Mouse (Mus musculus): ENCODE measurements around the gene Mvb12a. TPM values are rescaled to one million over a fixed set of nuclear protein-coding genes. Genes with fewer than 3 reads are reported as not detected.

The Mvb12a gene
- polyA plus RNA-seq, 1 experiment: 55.1 TPM

DNA sequence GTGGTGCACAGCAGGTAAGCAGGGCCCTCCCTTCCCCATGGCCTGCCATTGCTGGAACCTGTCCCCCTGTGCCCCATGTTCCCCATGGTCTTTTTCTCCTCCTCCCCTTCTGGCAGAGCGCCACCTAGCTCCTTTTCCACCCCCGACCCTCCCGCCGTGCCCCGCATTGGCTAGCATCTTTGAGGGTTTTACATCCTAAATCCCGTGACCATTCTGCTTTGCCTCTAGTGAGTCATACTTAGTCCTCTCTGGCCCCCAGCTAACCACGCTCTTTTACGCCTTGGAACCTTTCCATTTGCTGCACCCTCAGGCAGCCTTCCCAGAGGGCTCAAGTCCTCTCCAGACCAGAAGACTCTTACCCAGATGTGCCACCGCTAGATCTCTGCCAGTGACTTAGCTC is 37.5 kb downstream of the Mvb12a start:
- TF ChIP-seq CTCF (IDR thresholded peaks at IDR 0.05; ENCODE audit: control insufficient read depth, insufficient read depth, insufficient replicate concordance, low read depth, low read length) (no peak), POLR2A (IDR thresholded peaks at IDR 0.05; ENCODE audit: control insufficient read depth, low read depth, low read length) (no peak)

GRCm38 (mm10) chr8:71586891-71587290 is 44.2 kb downstream of the Mvb12a start:
- Histone ChIP-seq H3K36me3 (ENCODE audit: control insufficient read depth, insufficient read depth, low read length) (no peaks in the 10 kb centered on the region; the same call in 1 of the 2 replicates), H3K4me1 (ENCODE audit: control insufficient read depth, insufficient read depth, low read length) (peaks cover 7% of the 10 kb centered on the region), H3K27me3 (ENCODE audit: control insufficient read depth, insufficient read depth, low read length) (no peaks in the 10 kb centered on the region), H3K4me3 (ENCODE audit: control insufficient read depth, low read depth, low read length) (no peak overlapping the region), H3K27ac (ENCODE audit: control insufficient read depth, insufficient read depth, low read depth, low read length) (no peak overlapping the region)
- TF ChIP-seq POLR2A (IDR thresholded peaks at IDR 0.05; ENCODE audit: control insufficient read depth, low read depth, low read length) (no peak), CTCF (IDR thresholded peaks at IDR 0.05; ENCODE audit: control insufficient read depth, insufficient read depth, insufficient replicate concordance, low read depth, low read length) (peak; percentile 49; the same call in 1 of the 2 replicates)

More for the DNA sequence above, 37.5 kb downstream of the Mvb12a start:
- Histone ChIP-seq H3K27ac (ENCODE audit: control insufficient read depth, insufficient read depth, low read depth, low read length) (no peak overlapping the region), H3K36me3 (ENCODE audit: control insufficient read depth, insufficient read depth, low read length) (no peaks in the 10 kb centered on the region; the same call in 1 of the 2 replicates), H3K27me3 (ENCODE audit: control insufficient read depth, insufficient read depth, low read length) (no peaks in the 10 kb centered on the region), H3K4me3 (ENCODE audit: control insufficient read depth, low read depth, low read length) (peak overlapping the region; percentile 64), H3K4me1 (ENCODE audit: control insufficient read depth, insufficient read depth, low read length) (peaks cover 4% of the 10 kb centered on the region)

DNA sequence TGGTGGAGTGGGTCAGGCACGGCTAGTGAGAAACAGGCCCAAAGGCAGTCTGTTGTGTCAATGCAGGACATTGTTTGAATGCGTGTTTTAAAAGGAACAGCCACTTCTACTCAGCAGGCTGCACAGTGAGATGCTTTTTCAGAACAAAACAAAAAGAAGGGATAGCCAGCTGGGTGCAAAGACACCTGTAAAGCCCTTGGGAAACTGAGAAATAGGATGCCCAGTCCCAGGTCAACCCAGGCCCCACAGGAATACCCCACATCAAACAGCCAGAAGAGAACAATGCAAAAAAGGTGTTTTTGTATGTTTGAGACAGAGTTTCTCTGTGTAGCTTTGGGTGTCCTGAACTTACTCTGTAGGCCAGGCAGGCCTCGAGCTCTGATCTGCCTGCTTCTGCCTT is 46.0 kb downstream of the Mvb12a start:
- no peaks in the 10 kb centered on the region; the same call in 1 of the 2 replicates for H3K36me3 ChIP-seq (ENCODE audit: control insufficient read depth, insufficient read depth, low read length)
- H3K4me1 ChIP-seq (ENCODE audit: control insufficient read depth, insufficient read depth, low read length): peaks cover 10% of the 10 kb centered on the region
- TF ChIP-seq CTCF (IDR thresholded peaks at IDR 0.05; ENCODE audit: control insufficient read depth, insufficient read depth, insufficient replicate concordance, low read depth, low read length): no peak
- TF ChIP-seq POLR2A (IDR thresholded peaks at IDR 0.05; ENCODE audit: control insufficient read depth, low read depth, low read length): no peak
- H3K27ac ChIP-seq (ENCODE audit: control insufficient read depth, insufficient read depth, low read depth, low read length): no peak overlapping the region
- H3K27me3 ChIP-seq (ENCODE audit: control insufficient read depth, insufficient read depth, low read length): no peaks in the 10 kb centered on the region
- H3K4me3 ChIP-seq (ENCODE audit: control insufficient read depth, low read depth, low read length): no peak overlapping the region

GRCm38 (mm10) chr8:71591017-71591416 is 48.3 kb downstream of the Mvb12a start:
- Histone ChIP-seq H3K4me1 (ENCODE audit: control insufficient read depth, insufficient read depth, low read length) (peaks cover 13% of the 10 kb centered on the region), H3K4me3 (ENCODE audit: control insufficient read depth, low read depth, low read length) (peak overlapping the region; percentile 83; the same call in 1 of the 2 replicates), H3K27me3 (ENCODE audit: control insufficient read depth, insufficient read depth, low read length) (no peaks in the 10 kb centered on the region), H3K27ac (ENCODE audit: control insufficient read depth, insufficient read depth, low read depth, low read length) (no peak overlapping the region), H3K36me3 (ENCODE audit: control insufficient read depth, insufficient read depth, low read length) (no peaks in the 10 kb centered on the region)
- no peak for TF ChIP-seq POLR2A (IDR thresholded peaks at IDR 0.05; ENCODE audit: control insufficient read depth, low read depth, low read length)
- TF ChIP-seq CTCF (IDR thresholded peaks at IDR 0.05; ENCODE audit: control insufficient read depth, insufficient read depth, insufficient replicate concordance, low read depth, low read length): no peak

- Histone ChIP-seq H3K27me3 (ENCODE audit: control insufficient read depth, insufficient read depth, low read length) (no peaks in the 10 kb centered on the region), H3K36me3 (ENCODE audit: control insufficient read depth, insufficient read depth, low read length) (no peaks in the 10 kb centered on the region), H3K4me3 (ENCODE audit: control insufficient read depth, low read depth, low read length) (peak within 1 kb of the TSS; percentile 83), H3K27ac (ENCODE audit: control insufficient read depth, insufficient read depth, low read depth, low read length) (peak within 1 kb of the TSS; percentile 76), H3K4me1 (ENCODE audit: control insufficient read depth, insufficient read depth, low read length) (peaks cover 13% of the 10 kb centered on the region)
- no peak for TF ChIP-seq CTCF (IDR thresholded peaks at IDR 0.05; ENCODE audit: control insufficient read depth, insufficient read depth, insufficient replicate concordance, low read depth, low read length)
- peak; percentile 86 for TF ChIP-seq POLR2A (IDR thresholded peaks at IDR 0.05; ENCODE audit: control insufficient read depth, low read depth, low read length)
Measured at GRCm38 (mm10) chr8:71591471-71592373, 49.0 kb downstream of the Mvb12a start, which contains the start of gene Pgls. TSS of gene Pgls (plus strand) at chr8:71592176.

DNA sequence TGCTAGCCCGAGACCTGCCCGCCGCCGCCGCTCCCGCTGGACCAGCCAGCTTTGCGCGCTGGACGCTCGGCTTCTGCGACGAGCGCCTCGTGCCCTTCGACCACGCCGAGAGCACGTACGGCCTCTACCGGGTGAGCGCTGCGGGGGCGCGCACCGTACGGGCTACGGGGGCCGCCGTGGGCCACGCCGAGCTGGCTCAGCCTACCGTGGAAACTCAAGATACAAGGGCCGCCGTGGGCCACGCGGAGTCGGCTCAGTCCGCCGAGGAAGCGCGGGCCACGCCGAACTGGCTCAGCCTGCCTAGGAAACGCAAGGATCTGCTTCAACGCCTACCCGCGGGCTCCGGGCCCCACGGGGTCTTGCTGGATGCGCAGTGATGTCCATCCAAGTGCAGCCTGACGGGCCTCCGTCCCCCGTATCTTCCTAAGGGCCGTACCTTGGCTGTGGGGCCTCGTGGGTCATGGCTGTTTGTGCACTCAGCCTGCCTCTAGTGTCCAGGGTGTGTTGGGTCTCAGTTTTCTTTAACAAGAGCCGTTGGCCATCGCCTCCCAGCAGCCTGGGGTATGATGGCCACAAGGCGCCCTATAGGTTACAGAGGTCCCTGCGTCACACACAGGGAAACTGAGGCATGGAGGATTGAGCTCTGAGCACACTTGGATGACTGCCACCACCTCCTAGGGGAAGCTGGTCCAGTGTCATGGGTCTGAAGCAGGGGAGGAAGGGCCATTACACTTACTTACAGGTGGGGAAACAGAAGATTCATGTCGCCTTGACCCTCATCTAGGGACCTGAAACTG is 49.9 kb downstream of the Mvb12a start:
- no peaks in the 10 kb centered on the region for H3K27me3 ChIP-seq (ENCODE audit: control insufficient read depth, insufficient read depth, low read length)
- peak overlapping the region; percentile 83 for H3K4me3 ChIP-seq (ENCODE audit: control insufficient read depth, low read depth, low read length)
- peak overlapping the region; percentile 76 for H3K27ac ChIP-seq (ENCODE audit: control insufficient read depth, insufficient read depth, low read depth, low read length)
- H3K4me1 ChIP-seq (ENCODE audit: control insufficient read depth, insufficient read depth, low read length): peaks cover 13% of the 10 kb centered on the region
- TF ChIP-seq POLR2A (IDR thresholded peaks at IDR 0.05; ENCODE audit: control insufficient read depth, low read depth, low read length) (peak; percentile 48; the same call in 1 of the 2 replicates), CTCF (IDR thresholded peaks at IDR 0.05; ENCODE audit: control insufficient read depth, insufficient read depth, insufficient replicate concordance, low read depth, low read length) (no peak)
- H3K36me3 ChIP-seq (ENCODE audit: control insufficient read depth, insufficient read depth, low read length): no peaks in the 10 kb centered on the region
